Mouse (Mus musculus) limb, embryonic 12.5 days (tissue): ENCODE measurements around the gene Fkbp9. TPM values are rescaled to one million over a fixed set of nuclear protein-coding genes. Genes with fewer than 3 reads are reported as not detected.
"Not testable (repeated sequence)": the region's sequence is repeated elsewhere in the genome, so short reads cannot be mapped to it uniquely, and the experiment has no call there.

Source experiments
- ATAC-seq: fragments of 200-750 bp; cut with Nextera tagmentation; 2 replicates; pipeline ENCODE4 v1.8.0; 2017; ENCODE audit warnings: low read depth, moderate TSS enrichment; ENCODE audit not compliant: insufficient number of reproducible peaks, insufficient read depth, low FRiP score, low TSS enrichment
- H3K27ac ChIP-seq: fragments of 300-500 bp; sonication (generic); 2 replicates; pipeline ENCODE4 v1.5.1; 2016; ENCODE audit warnings: mild to moderate bottlenecking, moderate library complexity
- H3K27me3 ChIP-seq: fragments of 300-500 bp; sonication (generic); 2 replicates; pipeline ENCODE4 v1.6.1; 2016; ENCODE audit warnings: mild to moderate bottlenecking, moderate library complexity
- H3K36me3 ChIP-seq: fragments of 300-500 bp; sonication (generic); 2 replicates; pipeline ENCODE4 v1.6.1; 2016; ENCODE audit warnings: mild to moderate bottlenecking, moderate library complexity
- H3K4me1 ChIP-seq: fragments of 300-500 bp; sonication (generic); replicated peaks from 2 replicates; pipeline ENCODE4 v1.6.1; 2016
- H3K4me2 ChIP-seq: fragments of 300-500 bp; sonication (generic); 2 replicates; pipeline ENCODE4 v1.6.1; 2016; ENCODE audit warnings: mild to moderate bottlenecking, moderate library complexity
- H3K4me3 ChIP-seq: fragments of 300-500 bp; sonication (generic); replicated peaks from 2 replicates; pipeline ENCODE4 v1.5.1; 2016; ENCODE audit warnings: mild to moderate bottlenecking
- H3K9ac ChIP-seq: fragments of 300-500 bp; sonication (generic); replicated peaks from 2 replicates; pipeline ENCODE4 v1.6.1; 2016; ENCODE audit warnings: mild to moderate bottlenecking, moderate library complexity
- H3K9me3 ChIP-seq: fragments of 300-500 bp; sonication (generic); 2 replicates; pipeline ENCODE4 v1.6.1; 2016; ENCODE audit warnings: mild to moderate bottlenecking, moderate library complexity
- WGBS: fragments of 180-500 bp; shearing (Covaris S2); methylation state at CpG from one replicate; pipeline ENCODE4 v1.1.7; 2016; 5-methylcytosine and 5-hydroxymethylcytosine counted together
- polyA plus RNA-seq: library from polyadenylated mRNA; unstranded; fragments of >200 nt; fragmentation: Nextera tagmentation; extraction: Ambion mirVana; gene quantifications from 2 replicates; pipeline ENCODE4 v1.2.1, GENCODE M21; 2016

The Fkbp9 gene
- polyA plus RNA-seq, 1 experiment from 2014 or later = 100 TPM

DNA sequence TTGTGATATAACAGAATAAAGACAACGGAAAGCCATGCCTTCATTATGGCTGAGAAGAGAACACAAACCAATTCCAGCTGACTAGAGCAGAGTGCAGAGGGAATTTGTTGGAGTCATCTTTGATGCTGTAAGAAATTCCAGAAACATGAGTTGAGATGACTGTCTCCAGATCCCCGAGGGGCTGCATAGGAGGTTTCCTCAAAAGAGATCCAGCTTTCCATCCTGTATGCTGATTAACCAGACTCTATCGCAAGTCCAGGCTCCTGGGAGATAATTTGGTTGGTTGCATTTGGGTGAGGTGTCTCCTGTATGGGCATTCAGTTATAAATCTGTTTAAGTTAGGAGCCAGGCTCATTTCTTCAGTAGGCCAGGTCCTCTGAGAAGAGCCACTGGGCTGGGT, 5.8 kb downstream of the Fkbp9 start:
- Histone ChIP-seq H3K4me3 (no peak overlapping the region), H3K36me3 (peaks cover 41% of the 10 kb centered on the region), H3K4me1 (peaks cover 8% of the 10 kb centered on the region), H3K9me3 (no peaks in the 10 kb centered on the region), H3K27ac (no peak overlapping the region), H3K4me2 (no peak overlapping the region), H3K9ac (no peak overlapping the region), H3K27me3 (no peaks in the 10 kb centered on the region)
- WGBS = 87% methylated on average over 3 of the region's 3 CpGs
- ATAC-seq = no peak

- no peaks in the 10 kb centered on the region for H3K9me3 ChIP-seq
- WGBS = 64% methylated on average over 3 of the region's 3 CpGs
- H3K9ac ChIP-seq = no peak overlapping the region
- H3K4me3 ChIP-seq = no peak overlapping the region
- H3K27ac ChIP-seq = no peak overlapping the region
- H3K27me3 ChIP-seq = no peaks in the 10 kb centered on the region
- no peak overlapping the region for H3K4me2 ChIP-seq
- no peak for ATAC-seq
- H3K4me1 ChIP-seq = no peaks in the 10 kb centered on the region
- peaks cover 19% of the 10 kb centered on the region for H3K36me3 ChIP-seq
Observed at GRCm38 (mm10) chr6:56843229-56843628, 11.4 kb downstream of the Fkbp9 start.

DNA sequence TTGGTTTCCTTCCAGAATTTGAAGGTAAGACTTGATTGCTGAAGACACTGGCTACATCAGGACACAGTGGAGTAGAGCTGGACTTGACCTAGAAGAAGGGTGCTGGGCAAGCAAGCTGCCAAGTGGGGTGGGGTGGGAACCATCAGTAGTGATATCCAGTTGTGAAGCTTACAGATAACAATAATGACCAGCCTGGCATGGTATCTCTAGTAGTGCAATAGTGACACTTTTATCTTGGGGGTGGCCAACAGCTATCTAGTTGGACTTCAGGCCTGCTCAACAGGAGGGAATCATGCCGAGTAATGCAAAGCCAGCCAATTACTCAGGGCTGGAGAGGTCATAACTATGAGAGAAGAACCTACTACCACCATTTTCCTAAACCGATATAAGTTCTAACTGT, 12.5 kb downstream of the Fkbp9 start:
- WGBS = 89% methylated on average over 2 of the region's 2 CpGs

DNA sequence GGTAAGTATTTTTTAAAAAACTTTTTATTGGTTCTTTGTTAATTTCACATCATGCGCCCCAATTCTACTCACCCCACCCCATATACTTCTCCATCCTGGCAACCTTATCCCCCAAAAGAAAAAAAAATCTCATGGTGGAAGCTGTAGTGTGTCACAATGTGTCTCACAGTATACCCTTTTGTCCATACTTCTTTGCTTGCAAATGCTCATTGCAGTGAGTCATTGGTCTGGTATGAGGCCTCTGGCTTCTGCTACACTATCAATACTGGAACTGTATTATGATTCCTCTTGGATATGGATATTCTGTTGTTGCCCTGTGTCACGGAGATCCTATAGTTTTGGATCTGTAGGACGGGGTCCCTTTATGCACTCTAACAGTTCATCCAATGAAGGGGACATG, 17.1 kb downstream of the Fkbp9 start:
- no peak for ATAC-seq
- 88% methylated on average over 3 of the region's 3 CpGs for WGBS
- H3K36me3 ChIP-seq = peaks cover 47% of the 10 kb centered on the region
- H3K27ac ChIP-seq = no peak overlapping the region
- no peak overlapping the region for H3K4me2 ChIP-seq
- no peaks in the 10 kb centered on the region for H3K9me3 ChIP-seq
- no peak overlapping the region for H3K9ac ChIP-seq
- no peaks in the 10 kb centered on the region for H3K27me3 ChIP-seq
- no peaks in the 10 kb centered on the region for H3K4me1 ChIP-seq
- H3K4me3 ChIP-seq = no peak overlapping the region

More for the DNA sequence above, 12.5 kb downstream of the Fkbp9 start:
- Histone ChIP-seq H3K27me3 (no peaks in the 10 kb centered on the region), H3K4me1 (no peaks in the 10 kb centered on the region), H3K27ac (no peak overlapping the region), H3K4me3 (no peak overlapping the region), H3K9ac (no peak overlapping the region), H3K9me3 (no peaks in the 10 kb centered on the region), H3K4me2 (no peak overlapping the region), H3K36me3 (peaks cover 12% of the 10 kb centered on the region)
- ATAC-seq = no peak

GRCm38 (mm10) chr6:56850315-56850714, 18.5 kb downstream of the Fkbp9 start:
- no peak for ATAC-seq
- Histone ChIP-seq H3K4me1 (no peaks in the 10 kb centered on the region), H3K27ac (no peak overlapping the region), H3K4me2 (no peak overlapping the region), H3K9ac (no peak overlapping the region), H3K27me3 (no peaks in the 10 kb centered on the region), H3K9me3 (no peaks in the 10 kb centered on the region), H3K36me3 (peaks cover 50% of the 10 kb centered on the region), H3K4me3 (no peak overlapping the region)
- WGBS = 77% methylated on average over 7 of the region's 7 CpGs

DNA sequence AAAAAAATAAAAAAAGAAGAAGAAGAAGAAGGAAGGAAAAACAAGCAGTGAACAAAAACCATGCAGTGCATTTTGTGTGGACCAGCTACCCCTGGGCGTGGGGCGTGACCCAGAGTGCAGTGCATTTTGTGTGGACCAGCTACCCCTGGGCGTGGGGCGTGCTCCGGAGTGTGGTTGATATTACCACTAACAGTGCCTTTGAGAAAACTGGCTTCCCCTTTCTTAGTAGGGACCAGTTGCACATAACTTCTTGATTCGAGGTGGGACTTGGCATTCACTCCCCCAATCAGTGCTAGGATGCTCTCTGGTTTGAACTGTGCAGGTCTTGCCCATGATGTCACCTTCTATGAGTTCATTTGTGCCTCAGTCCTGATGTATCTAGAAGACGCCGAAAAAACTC, 22.9 kb downstream of the Fkbp9 start:
- Histone ChIP-seq H3K9ac (no peak overlapping the region), H3K27ac (no peak overlapping the region), H3K4me3 (no peak overlapping the region), H3K27me3 (no peaks in the 10 kb centered on the region), H3K4me1 (no peaks in the 10 kb centered on the region), H3K4me2 (no peak overlapping the region), H3K36me3 (peaks cover 56% of the 10 kb centered on the region), H3K9me3 (no peaks in the 10 kb centered on the region)
- 94% methylated on average over 8 of the region's 8 CpGs for WGBS
- ATAC-seq = no peak

DNA sequence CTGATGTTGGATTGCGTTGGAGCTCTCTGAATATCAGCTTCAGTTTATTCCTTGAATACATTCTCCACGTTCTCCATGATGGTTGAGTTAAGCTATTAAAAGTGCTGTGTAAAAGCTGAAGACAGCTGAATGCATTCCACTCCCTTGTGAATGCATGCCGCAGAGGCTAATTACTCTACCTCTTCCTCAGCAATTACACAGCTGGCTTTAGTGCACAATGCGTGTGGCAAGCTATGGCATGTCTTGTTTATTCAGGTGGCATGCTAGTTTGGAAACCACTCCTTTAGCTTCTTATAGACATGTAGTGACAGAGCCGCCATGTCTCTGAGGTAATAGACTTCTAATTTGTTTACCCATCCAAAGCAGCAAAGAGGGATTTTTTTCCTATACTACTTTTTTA, 24.9 kb downstream of the Fkbp9 start:
- Histone ChIP-seq H3K36me3 (peaks cover 51% of the 10 kb centered on the region), H3K4me3 (no peak overlapping the region), H3K9me3 (no peaks in the 10 kb centered on the region), H3K9ac (no peak overlapping the region), H3K27me3 (no peaks in the 10 kb centered on the region), H3K4me1 (no peaks in the 10 kb centered on the region), H3K4me2 (no peak overlapping the region), H3K27ac (no peak overlapping the region)
- 73% methylated on average over 5 of the region's 5 CpGs for WGBS
- ATAC-seq = no peak

GRCm38 (mm10) chr6:56860205-56860848, 28.5 kb downstream of the Fkbp9 start:
- ATAC-seq = no peak
- H3K36me3 ChIP-seq = peaks cover 50% of the 10 kb centered on the region

GRCm38 (mm10) chr6:56866899-56867298, 35.0 kb downstream of the Fkbp9 start:
- not testable (repeated sequence) for H3K27me3 ChIP-seq, ATAC-seq, H3K9me3 ChIP-seq, H3K4me1 ChIP-seq, H3K9ac ChIP-seq, H3K4me3 ChIP-seq, H3K4me2 ChIP-seq, H3K27ac ChIP-seq
- peaks cover 56% of the 10 kb centered on the region for H3K36me3 ChIP-seq
- 97% methylated on average over 1 of the region's 1 CpGs for WGBS

More at GRCm38 (mm10) chr6:56860205-56860848, 28.5 kb downstream of the Fkbp9 start:
- Histone ChIP-seq H3K4me2 (no peak overlapping the region), H3K27ac (no peak overlapping the region), H3K9ac (no peak overlapping the region), H3K27me3 (no peaks in the 10 kb centered on the region), H3K4me3 (no peak overlapping the region), H3K9me3 (no peaks in the 10 kb centered on the region), H3K4me1 (no peaks in the 10 kb centered on the region)
- WGBS = 92% methylated on average over 8 of the region's 8 CpGs

GRCm38 (mm10) chr6:56868565-56868964, 36.7 kb downstream of the Fkbp9 start:
- H3K27me3 ChIP-seq = no peaks in the 10 kb centered on the region
- 67% methylated on average over 8 of the region's 8 CpGs for WGBS
- H3K9me3 ChIP-seq = no peaks in the 10 kb centered on the region
- no peak overlapping the region for H3K27ac ChIP-seq
- H3K9ac ChIP-seq = no peak overlapping the region
- ATAC-seq = no peak
- H3K4me3 ChIP-seq = no peak overlapping the region
- H3K4me1 ChIP-seq = no peaks in the 10 kb centered on the region
- H3K4me2 ChIP-seq = no peak overlapping the region
- peaks cover 49% of the 10 kb centered on the region for H3K36me3 ChIP-seq

- no peaks in the 10 kb centered on the region for H3K4me1 ChIP-seq
- no peak overlapping the region for H3K4me2 ChIP-seq
- no peaks in the 10 kb centered on the region for H3K27me3 ChIP-seq
- H3K27ac ChIP-seq = no peak overlapping the region
- 77% methylated on average over 2 of the region's 2 CpGs for WGBS
- ATAC-seq = no peak
- no peaks in the 10 kb centered on the region for H3K9me3 ChIP-seq
- no peak overlapping the region for H3K9ac ChIP-seq
- peaks cover 52% of the 10 kb centered on the region for H3K36me3 ChIP-seq
- H3K4me3 ChIP-seq = no peak overlapping the region
Observed at GRCm38 (mm10) chr6:56870027-56870426, 38.2 kb downstream of the Fkbp9 start.

GRCm38 (mm10) chr6:56876870-56877269, 45.0 kb downstream of the Fkbp9 start:
- Histone ChIP-seq H3K9ac (no peak overlapping the region), H3K27me3 (no peaks in the 10 kb centered on the region), H3K4me3 (no peak overlapping the region), H3K4me2 (no peak overlapping the region), H3K36me3 (peaks cover 74% of the 10 kb centered on the region), H3K4me1 (no peaks in the 10 kb centered on the region), H3K27ac (no peak overlapping the region), H3K9me3 (no peaks in the 10 kb centered on the region)
- 89% methylated on average over 4 of the region's 4 CpGs for WGBS
- no peak for ATAC-seq
